In genomic region chr12:8469742-8470494, GRCm38 (mm10) we compare ENCODE assay signal across 24 mouse cellular contexts. TPM values are rescaled to one million over a fixed set of nuclear protein-coding genes. Genes with fewer than 3 reads are reported as not detected.
DNase-seq lines count a peak whose midpoint lies in the region; ATAC-seq and TF ChIP-seq lines count a peak whose summit lies in the region.
"Had no signal": no experiment of that assay in that cellular context is flagged by ENCODE, and none has a peak within 500 bp of the region (broad histone marks: within the 10 kb centered on the region; RNA-seq: fewer than 3 reads in every experiment).

No protein-coding gene starts in this region.

- H3K4me3 ChIP-seq in left cerebral cortex, adult 2 months, result no peak overlapping the region
- no peak overlapping the region for H3K4me3 ChIP-seq in intestine, postnatal 0 days (ENCODE audit: low read depth, low read length)
- no peak overlapping the region for H3K4me3 ChIP-seq in stomach, embryonic 16.5 days (replicated peaks; ENCODE audit: low read length)
- H3K4me3 ChIP-seq in liver, postnatal 0 days (ENCODE audit: low read depth, low read length), result no peak overlapping the region
- H3K4me3 ChIP-seq in thymus, adult 2 months (ENCODE audit: control insufficient read depth, insufficient read depth, low read length), result no peak overlapping the region
- H3K4me3 ChIP-seq: embryonic facial prominence, embryonic 13.5 days; erythroblast, embryonic 14.5 days; forebrain, embryonic 12.5 days; limb, embryonic 10.5 days; midbrain, embryonic 10.5 days; neural tube, embryonic 15.5 days had no signal

- no peaks in the 10 kb centered on the region for H3K27me3 ChIP-seq in intestine, postnatal 0 days (replicated peaks; ENCODE audit: control insufficient read depth, insufficient read depth, low read length)
- H3K27me3 ChIP-seq in stomach, embryonic 16.5 days (ENCODE audit: control insufficient read depth, insufficient read depth, low read length), result no peaks in the 10 kb centered on the region
- H3K27me3 ChIP-seq in liver, postnatal 0 days (ENCODE audit: insufficient read depth, low read length), result no peaks in the 10 kb centered on the region
- H3K27me3 ChIP-seq in thymus, adult 2 months (ENCODE audit: control insufficient read depth, insufficient read depth, low read length), result no peaks in the 10 kb centered on the region
- H3K27me3 ChIP-seq: embryonic facial prominence, embryonic 13.5 days; forebrain, embryonic 12.5 days; neural tube, embryonic 15.5 days had no signal

- H3K27ac ChIP-seq in left cerebral cortex, adult 2 months, result peak overlapping the region; percentile 53; the same call in 1 of the 2 replicates
- H3K27ac ChIP-seq in intestine, postnatal 0 days (ENCODE audit: low read depth, low read length), result no peak overlapping the region
- H3K27ac ChIP-seq in stomach, embryonic 16.5 days (ENCODE audit: low read length), result no peak overlapping the region
- no peak overlapping the region for H3K27ac ChIP-seq in liver, postnatal 0 days (ENCODE audit: low read depth)
- H3K27ac ChIP-seq in thymus, adult 2 months (ENCODE audit: control insufficient read depth, insufficient read depth, low read length), result no peak overlapping the region
- H3K27ac ChIP-seq: embryonic facial prominence, embryonic 13.5 days; forebrain, embryonic 12.5 days; hindbrain, embryonic 14.5 days; limb, embryonic 10.5 days; midbrain, embryonic 10.5 days; neural tube, embryonic 15.5 days had no signal

- 0 out of 2 replicates have a peak, but pooled peaks cover 4% of the 10 kb centered on the region for H3K4me1 ChIP-seq in intestine, postnatal 0 days (replicated peaks; ENCODE audit: control insufficient read depth, insufficient read depth, low read length)
- peaks cover 23% of the 10 kb centered on the region for H3K4me1 ChIP-seq in stomach, embryonic 16.5 days (ENCODE audit: control insufficient read depth, insufficient read depth, low read length)
- no peaks in the 10 kb centered on the region for H3K4me1 ChIP-seq in liver, postnatal 0 days (ENCODE audit: insufficient read depth)
- no peaks in the 10 kb centered on the region for H3K4me1 ChIP-seq in thymus, adult 2 months (replicated peaks; ENCODE audit: control insufficient read depth, insufficient read depth, low read length)

- peak; percentile 65 for DNase-seq in adrenal gland, postnatal 14 days
- DNase-seq in adrenal gland, postnatal 4 days (ENCODE audit: low spot score in 2 of 2), result no peak
- DNase-seq in left cerebral cortex, adult 2 months (ENCODE audit: extremely low spot score in 1 of 2, low spot score in 2 of 2), result no peak
- DNase-seq in left cerebral cortex, postnatal 10 days (ENCODE audit: extremely low spot score in 1 of 2, low spot score in 2 of 2), result no peak
- DNase-seq in liver, postnatal 0 days, result no peak
- DNase-seq in thymus, adult 2 months, result no peak
- DNase-seq: cerebellum, adult 18-20 months; cerebellum, postnatal 25 days; embryo, embryonic 11 days; gastrocnemius, postnatal 36 days; heart, postnatal 4 days; right cerebral cortex, adult 18-20 months; right cerebral cortex, postnatal 4 days had no signal

- intact Hi-C loops in left cerebral cortex, adult 2 months (cut with DNase I), result loop anchor here (5.0 kb wide), 1 partner anchor 58 kb away; no protein-coding TSS in a partner anchor
- intact Hi-C loops in left cerebral cortex, postnatal 10 days (cut with DNase I), result loop anchor here (2.0 to 10.0 kb wide), 2 partner anchors 29 to 115 kb away; no protein-coding TSS in a partner anchor

- peak; percentile 44; the same call in 1 of the 2 replicates for ATAC-seq in intestine, postnatal 0 days
- 0 out of 2 replicates have a peak, but pooled peaks have one; percentile 6 for ATAC-seq in stomach, embryonic 16.5 days (ENCODE audit: insufficient read depth, low FRiP score)
- ATAC-seq in liver, postnatal 0 days, result no peak
- ATAC-seq: inflammation-experienced regulatory T-cells, adult 6 months; lung, postnatal 0 days had no signal

- no peak overlapping the region for H3K4me2 ChIP-seq in intestine, postnatal 0 days (replicated peaks; ENCODE audit: low read depth)
- H3K4me2 ChIP-seq in stomach, embryonic 16.5 days (ENCODE audit: low read depth, low read length), result no peak overlapping the region
- no peak overlapping the region for H3K4me2 ChIP-seq in liver, postnatal 0 days (ENCODE audit: low read depth, low read length)
- H3K4me2 ChIP-seq: embryonic facial prominence, embryonic 13.5 days; forebrain, embryonic 12.5 days; hindbrain, embryonic 14.5 days; neural tube, embryonic 15.5 days had no signal

- TF ChIP-seq POLR2A in thymus, adult 2 months (IDR thresholded peaks at IDR 0.05; ENCODE audit: control insufficient read depth, extremely low read depth, insufficient read depth, low read length, poor library complexity), result no peak

- no peak for TF ChIP-seq EP300 in liver, postnatal 0 days (IDR thresholded peaks at IDR 0.05; ENCODE audit: low read depth)

- no peak overlapping the region for H3K9ac ChIP-seq in intestine, postnatal 0 days (ENCODE audit: low read depth, low read length)
- no peak overlapping the region for H3K9ac ChIP-seq in stomach, embryonic 16.5 days (ENCODE audit: low read length)
- H3K9ac ChIP-seq in liver, postnatal 0 days (replicated peaks), result no peak overlapping the region
- H3K9ac ChIP-seq: embryonic facial prominence, embryonic 13.5 days; forebrain, embryonic 12.5 days; hindbrain, embryonic 14.5 days; neural tube, embryonic 15.5 days had no signal

- H3K9me3 ChIP-seq in intestine, postnatal 0 days (ENCODE audit: control insufficient read depth), result no peaks in the 10 kb centered on the region
- H3K9me3 ChIP-seq in stomach, embryonic 16.5 days (replicated peaks; ENCODE audit: control insufficient read depth, low read length), result no peaks in the 10 kb centered on the region
- H3K9me3 ChIP-seq in liver, postnatal 0 days (ENCODE audit: low read length), result no peaks in the 10 kb centered on the region
- H3K9me3 ChIP-seq: embryonic facial prominence, embryonic 13.5 days; forebrain, embryonic 12.5 days; limb, embryonic 10.5 days; midbrain, embryonic 10.5 days; neural tube, embryonic 15.5 days had no signal

- H3K36me3 ChIP-seq in intestine, postnatal 0 days (ENCODE audit: control insufficient read depth, insufficient read depth), result no peaks in the 10 kb centered on the region
- no peaks in the 10 kb centered on the region for H3K36me3 ChIP-seq in stomach, embryonic 16.5 days (ENCODE audit: control insufficient read depth, insufficient read depth, low read length)
- no peaks in the 10 kb centered on the region for H3K36me3 ChIP-seq in liver, postnatal 0 days (replicated peaks; ENCODE audit: insufficient read depth, low read length)
- H3K36me3 ChIP-seq in thymus, adult 2 months (ENCODE audit: control insufficient read depth, insufficient read depth, low read length), result no peaks in the 10 kb centered on the region
- H3K36me3 ChIP-seq: embryonic facial prominence, embryonic 13.5 days; forebrain, embryonic 12.5 days; limb, embryonic 10.5 days; midbrain, embryonic 10.5 days; neural tube, embryonic 15.5 days had no signal

- WGBS in intestine, postnatal 0 days, result 47% methylated on average over 25 of the region's 25 CpGs
- 80% methylated on average over 25 of the region's 25 CpGs for WGBS in stomach, embryonic 16.5 days
- WGBS in liver, postnatal 0 days (ENCODE audit: insufficient replicate concordance), result 91% methylated on average over 25 of the region's 25 CpGs
- 97% methylated on average over 25 of the region's 25 CpGs for whole genome bisulfite sequencing in thymus, adult 2 months

- TF ChIP-seq CTCF in left cerebral cortex, adult 2 months (IDR thresholded peaks at IDR 0.05), result no peak
- no peak for TF ChIP-seq CTCF in intestine, postnatal 0 days (IDR thresholded peaks at IDR 0.05; ENCODE audit: low read depth)
- no peak for TF ChIP-seq CTCF in liver, postnatal 0 days (IDR thresholded peaks at IDR 0.05; ENCODE audit: low read depth)
- no peak for TF ChIP-seq CTCF in thymus, adult 2 months (IDR thresholded peaks at IDR 0.05; ENCODE audit: borderline replicate concordance, control insufficient read depth, extremely low read depth, insufficient read depth, low read length, poor library complexity)

RNA-seq across cellular contexts. Expression of gene Rhob, which starts 29.9 kb away (rescaled TPM):
- 201 and 234 TPM in 2 replicates for total RNA-seq in adrenal gland, postnatal 14 days (2021)
- total RNA-seq in adrenal gland, postnatal 4 days (2021), result 100 to 1,000 TPM; 176 to 206 TPM
- total RNA-seq in left cerebral cortex, adult 2 months (2021), result 100 to 1,000 TPM; 283 to 310 TPM
- 100 to 1,000 TPM; 235 to 310 TPM for total RNA-seq in left cerebral cortex, postnatal 10 days (2021)
- polyA plus RNA-seq in intestine, postnatal 0 days (2015; fragmentation: Nextera tagmentation; extraction: Ambion mirVana), result 28.8 and 29.7 TPM in 2 replicates
- 32.0 and 34.3 TPM in 2 replicates for polyA plus RNA-seq in stomach, embryonic 16.5 days (2015; fragmentation: Nextera tagmentation; extraction: Ambion mirVana)
- polyA plus RNA-seq in liver, postnatal 0 days (2015; fragmentation: Nextera tagmentation; extraction: Ambion mirVana), result 6.9 and 8.7 TPM in 2 replicates
- polyA plus RNA-seq in thymus, adult 2 months (2012; rRNA removed), result 77.3 and 91.4 TPM in 2 replicates
